Mouse (Mus musculus) hindbrain, postnatal 0 days (tissue): ENCODE data around the gene Sppl2c. TPM values are rescaled to one million over a fixed set of nuclear protein-coding genes. Genes with fewer than 3 reads are reported as not detected.
A peak's percentile ranks its signal among the peaks of the same experiment; 100 is the strongest.

ENCODE experiments used
- ATAC-seq: fragments of 200-750 bp; cut with Nextera tagmentation; 2 replicates; pipeline ENCODE4 v1.8.0; 2017; ENCODE audit warnings: mild to moderate bottlenecking, moderate TSS enrichment, moderate library complexity
- DNase-seq: peaks from one replicate; pipeline ENCODE4 v3.0.0-alpha.2; 2015; ENCODE audit warnings: low spot score
- H3K27ac ChIP-seq: fragments of 300-500 bp; sonication (generic); 2 replicates; pipeline ENCODE4 v1.5.1; 2014; ENCODE audit warnings: mild to moderate bottlenecking
- H3K27me3 ChIP-seq: fragments of 300-500 bp; sonication (generic); 2 replicates; pipeline ENCODE4 v1.6.1; 2014; ENCODE audit warnings: low read length, mixed read lengths; ENCODE audit not compliant: insufficient read depth
- H3K36me3 ChIP-seq: fragments of 300-500 bp; sonication (generic); 2 replicates; pipeline ENCODE4 v1.6.1; 2014; ENCODE audit warnings: low read length, mixed read lengths; ENCODE audit not compliant: insufficient read depth
- H3K4me1 ChIP-seq: fragments of 300-500 bp; sonication (generic); 2 replicates; pipeline ENCODE4 v1.6.1; 2014; ENCODE audit warnings: antibody characterized with exemption, low read length, mixed read lengths; ENCODE audit not compliant: insufficient read depth
- H3K4me2 ChIP-seq: fragments of 300-500 bp; sonication (generic); 2 replicates; pipeline ENCODE4 v1.6.1; 2014; ENCODE audit warnings: low read depth, mild to moderate bottlenecking, low read length, moderate library complexity, mixed read lengths
- H3K4me3 ChIP-seq: fragments of 300-500 bp; sonication (generic); 2 replicates; pipeline ENCODE4 v1.5.1; 2014; ENCODE audit warnings: low read length
- H3K9ac ChIP-seq: fragments of 300-500 bp; sonication (generic); replicated peaks from 2 replicates; pipeline ENCODE4 v1.6.1; 2014; ENCODE audit warnings: mild to moderate bottlenecking, low read length, moderate library complexity, mixed read lengths
- H3K9me3 ChIP-seq: fragments of 300-500 bp; sonication (generic); 2 replicates; pipeline ENCODE4 v1.6.1; 2016; ENCODE audit warnings: low read length, mixed read lengths
- CTCF ChIP-seq: IDR thresholded peaks from 2 replicates; pipeline ENCODE4 v1.5.1; 2016; ENCODE audit warnings: antibody characterized with exemption, control low read depth, low read depth
- WGBS: fragments of 180-500 bp; shearing (Covaris S2); extraction: QIAGEN DNeasy Blood & Tissue Kit; methylation state at CpG from one replicate; pipeline ENCODE4 v1.1.7; 2014; 5-methylcytosine and 5-hydroxymethylcytosine counted together
- polyA plus RNA-seq: library from polyadenylated mRNA; unstranded; fragments of >200 nt; fragmentation: Nextera tagmentation; extraction: Ambion mirVana; gene quantifications from 2 replicates; pipeline ENCODE4 v1.2.1, GENCODE M21; 2015
- total RNA-seq: library from RNA; depleted of rRNA; stranded (reverse); fragments of >200 nt; gene quantifications from 2 replicates; pipeline ENCODE4 v1.2.3, GENCODE M21; 2014; rRNA removed

Gene Sppl2c
- not detected in 2 replicates for total RNA-seq
- polyA plus RNA-seq, result not detected in 2 replicates

DNA sequence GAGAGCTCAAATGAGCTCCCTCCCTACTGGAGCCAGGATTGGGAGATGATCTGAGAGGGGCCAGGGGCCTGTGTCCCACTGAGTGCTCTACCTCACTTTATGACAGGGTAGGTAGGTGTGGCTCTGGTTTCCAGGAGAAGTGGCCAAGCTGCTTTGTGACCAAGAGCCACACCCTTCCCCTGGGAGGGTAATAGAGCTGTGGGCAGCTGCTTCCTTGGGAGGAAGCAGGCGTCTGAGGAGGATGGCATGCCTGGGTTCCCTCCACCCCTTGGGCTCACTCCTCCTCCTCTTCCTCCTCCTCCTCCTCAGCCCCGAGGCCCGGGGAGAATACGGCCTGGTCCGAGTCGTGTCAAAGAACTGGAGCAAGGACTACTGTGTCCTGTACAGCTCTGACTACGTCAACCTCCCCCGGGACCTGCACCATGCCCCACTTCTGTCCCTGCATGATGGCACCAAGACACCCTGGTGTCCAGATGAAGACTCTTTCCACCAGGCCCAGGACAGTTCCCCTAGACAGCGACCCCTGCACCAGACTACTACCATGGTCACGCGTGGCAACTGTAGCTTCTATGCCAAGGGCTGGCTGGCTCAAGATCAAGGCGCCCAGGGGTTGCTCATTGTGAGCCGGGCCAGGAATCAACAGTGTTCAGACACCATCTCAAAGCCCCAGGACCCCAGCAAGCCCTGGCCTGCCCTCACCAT is at the start of gene Sppl2c:
Sppl2c (plus strand) TSS at position 193 of the 702 bp plus-strand sequence.
- H3K4me2 ChIP-seq, result no peak within 1 kb of the TSS
- no peaks in the 10 kb centered on the region for H3K9me3 ChIP-seq
- no peak within 1 kb of the TSS for H3K4me3 ChIP-seq
- ATAC-seq (peak; percentile 27; the same call in 1 of the 2 replicates), DNase-seq (no peak)
- no peak within 1 kb of the TSS for H3K27ac ChIP-seq
- no peak for TF ChIP-seq CTCF
- no peaks in the 10 kb centered on the region for H3K27me3 ChIP-seq
- WGBS, result 79% methylated on average over 13 of the region's 13 CpGs
- no peaks in the 10 kb centered on the region for H3K4me1 ChIP-seq
- H3K36me3 ChIP-seq, result no peaks in the 10 kb centered on the region
- H3K9ac ChIP-seq, result no peak within 1 kb of the TSS

DNA sequence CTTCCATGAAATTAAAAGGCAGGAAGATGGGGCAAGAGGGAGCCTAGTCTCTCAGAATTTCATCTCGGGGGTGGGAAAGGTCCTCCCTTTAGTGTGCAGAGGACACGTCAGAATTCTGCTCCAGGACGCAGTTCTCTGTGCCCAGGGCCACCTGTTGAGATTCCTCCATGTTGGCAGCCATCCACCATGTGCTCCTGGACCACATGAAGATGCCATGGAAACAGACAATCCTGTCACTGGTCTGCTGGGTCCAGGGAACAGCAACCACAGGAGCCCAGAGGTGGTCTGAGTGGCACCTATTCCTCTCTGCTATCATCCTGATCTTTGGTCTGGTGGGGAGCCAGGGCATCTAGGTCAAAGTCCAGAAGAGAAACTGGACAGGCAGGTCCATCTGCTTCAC is 47.2 kb upstream of the Sppl2c start:
- Histone ChIP-seq H3K27ac (no peak overlapping the region), H3K9me3 (no peaks in the 10 kb centered on the region), H3K36me3 (no peaks in the 10 kb centered on the region), H3K9ac (no peak overlapping the region), H3K4me3 (no peak overlapping the region), H3K27me3 (peaks cover 10% of the 10 kb centered on the region; the same call in 1 of the 2 replicates), H3K4me1 (no peaks in the 10 kb centered on the region), H3K4me2 (no peak overlapping the region)
- no peak for DNase-seq
- TF ChIP-seq CTCF, result no peak
- ATAC-seq, result no peak
- WGBS, result 51% methylated on average over 3 of the region's 3 CpGs

- WGBS, result 96% methylated on average over 1 of the region's 1 CpGs
- no peak for DNase-seq
- TF ChIP-seq CTCF, result no peak
- no peak for ATAC-seq
- H3K27ac ChIP-seq, result no peak overlapping the region
- no peaks in the 10 kb centered on the region for H3K4me1 ChIP-seq
- H3K9me3 ChIP-seq, result no peaks in the 10 kb centered on the region
- no peaks in the 10 kb centered on the region for H3K27me3 ChIP-seq
- no peak overlapping the region for H3K4me3 ChIP-seq
- H3K9ac ChIP-seq, result no peak overlapping the region
- H3K36me3 ChIP-seq, result no peaks in the 10 kb centered on the region
- H3K4me2 ChIP-seq, result no peak overlapping the region
Observed at GRCm38 (mm10) chr11:104144930-104145329, 41.2 kb upstream of the Sppl2c start.

GRCm38 (mm10) chr11:104148787-104149186 is 37.3 kb upstream of the Sppl2c start:
- DNase-seq, result no peak
- Histone ChIP-seq H3K9ac (no peak overlapping the region), H3K4me1 (no peaks in the 10 kb centered on the region), H3K4me2 (no peak overlapping the region), H3K9me3 (no peaks in the 10 kb centered on the region), H3K27ac (no peak overlapping the region), H3K4me3 (no peak overlapping the region), H3K27me3 (no peaks in the 10 kb centered on the region), H3K36me3 (no peaks in the 10 kb centered on the region)
- ATAC-seq, result no peak
- 64% methylated on average over 7 of the region's 7 CpGs for WGBS
- no peak for TF ChIP-seq CTCF

GRCm38 (mm10) chr11:104150911-104151310 is 35.2 kb upstream of the Sppl2c start:
- Histone ChIP-seq H3K4me3 (no peak overlapping the region), H3K4me2 (no peak overlapping the region), H3K9ac (no peak overlapping the region), H3K27ac (no peak overlapping the region), H3K27me3 (no peaks in the 10 kb centered on the region), H3K4me1 (0 out of 2 replicates have a peak, but pooled peaks cover 2% of the 10 kb centered on the region), H3K9me3 (no peaks in the 10 kb centered on the region), H3K36me3 (no peaks in the 10 kb centered on the region)
- DNase-seq, result no peak
- no peak for ATAC-seq
- 51% methylated on average over 5 of the region's 5 CpGs for WGBS
- TF ChIP-seq CTCF, result no peak

DNA sequence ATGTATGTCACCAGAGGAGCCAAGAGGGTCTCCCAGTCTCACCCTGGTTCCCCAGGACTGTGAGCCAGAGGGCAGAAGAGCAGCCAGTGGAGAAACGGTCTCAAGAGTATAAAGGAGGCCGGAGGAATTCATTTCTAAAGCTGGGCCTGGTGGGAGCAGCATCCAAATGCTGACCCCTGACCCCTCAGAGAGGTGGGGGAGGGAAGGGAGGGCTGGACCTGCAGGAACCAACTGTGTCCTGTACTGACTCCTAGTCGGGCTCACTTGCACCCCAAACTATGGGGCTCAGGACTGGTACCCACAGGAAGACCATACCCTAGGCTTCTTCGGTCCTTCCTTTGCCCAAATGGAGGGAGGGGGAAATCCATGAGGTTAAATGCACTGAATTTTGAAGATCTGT is 31.8 kb upstream of the Sppl2c start:
- no peaks in the 10 kb centered on the region for H3K27me3 ChIP-seq
- H3K4me2 ChIP-seq, result no peak overlapping the region
- no peaks in the 10 kb centered on the region for H3K9me3 ChIP-seq
- H3K4me1 ChIP-seq, result peaks cover 17% of the 10 kb centered on the region
- WGBS, result 53% methylated on average over 4 of the region's 4 CpGs
- H3K4me3 ChIP-seq, result no peak overlapping the region
- no peak overlapping the region for H3K27ac ChIP-seq
- H3K9ac ChIP-seq, result no peak overlapping the region
- DNase-seq (no peak), ATAC-seq (no peak)
- no peaks in the 10 kb centered on the region for H3K36me3 ChIP-seq
- no peak for TF ChIP-seq CTCF

GRCm38 (mm10) chr11:104154820-104155635 is 31.1 kb upstream of the Sppl2c start:
- H3K9me3 ChIP-seq, result no peaks in the 10 kb centered on the region
- H3K27ac ChIP-seq, result no peak overlapping the region
- no peak overlapping the region for H3K4me2 ChIP-seq
- WGBS, result 28% methylated on average over 9 of the region's 9 CpGs
- ATAC-seq, result peak; percentile 73
- no peak overlapping the region for H3K9ac ChIP-seq
- H3K4me1 ChIP-seq, result peaks cover 17% of the 10 kb centered on the region
- H3K27me3 ChIP-seq, result no peaks in the 10 kb centered on the region
- DNase-seq, result peak; percentile 80
- H3K4me3 ChIP-seq, result no peak overlapping the region
- H3K36me3 ChIP-seq, result no peaks in the 10 kb centered on the region
- TF ChIP-seq CTCF, result no peak
